Mouse (Mus musculus): ENCODE data around the gene Cytl1.

Cytl1 gene

DNA sequence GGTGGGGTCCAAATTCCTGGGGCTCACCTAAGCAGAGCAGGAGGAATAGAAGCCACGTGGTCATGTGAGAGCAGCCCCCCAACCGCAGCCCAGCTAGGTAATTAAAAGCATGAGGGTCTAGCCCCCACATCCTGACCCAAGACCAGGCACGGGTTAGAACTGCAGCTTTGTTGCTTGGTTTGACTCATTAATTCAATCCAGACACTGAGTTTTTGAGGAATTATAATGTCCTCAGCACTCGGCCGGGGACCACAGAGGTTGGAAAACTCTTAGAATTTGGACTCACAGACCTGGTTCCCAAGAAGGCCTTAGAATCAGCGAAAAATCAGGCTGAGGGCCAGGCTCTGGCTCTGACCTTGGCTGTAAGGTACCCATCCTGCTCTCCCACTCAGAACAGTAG is 35.6 kb downstream of the Cytl1 start:
- DNase-seq (ENCODE audit: low read depth): no peak

DNA sequence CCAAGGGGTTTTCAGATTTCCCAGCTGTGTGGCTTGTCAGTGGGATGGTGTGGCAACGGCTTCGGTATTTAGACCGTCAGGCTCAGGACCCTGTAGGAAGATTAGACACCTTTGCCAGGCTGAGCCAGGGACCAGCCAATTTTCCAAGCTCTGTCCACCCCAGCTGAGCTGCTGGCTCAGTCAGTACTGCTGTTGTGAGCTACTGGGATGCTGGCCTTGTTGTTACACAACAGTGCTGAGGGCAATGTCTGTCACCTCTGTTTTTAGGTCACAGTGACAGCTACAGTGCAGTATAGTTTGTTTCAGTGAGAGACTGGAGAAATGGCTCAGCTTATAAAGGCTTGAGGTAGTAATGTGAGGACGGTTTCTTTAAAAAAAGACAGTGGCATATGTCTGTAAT is 38.7 kb downstream of the Cytl1 start:
- DNase-seq (ENCODE audit: low read depth): no peak

DNA sequence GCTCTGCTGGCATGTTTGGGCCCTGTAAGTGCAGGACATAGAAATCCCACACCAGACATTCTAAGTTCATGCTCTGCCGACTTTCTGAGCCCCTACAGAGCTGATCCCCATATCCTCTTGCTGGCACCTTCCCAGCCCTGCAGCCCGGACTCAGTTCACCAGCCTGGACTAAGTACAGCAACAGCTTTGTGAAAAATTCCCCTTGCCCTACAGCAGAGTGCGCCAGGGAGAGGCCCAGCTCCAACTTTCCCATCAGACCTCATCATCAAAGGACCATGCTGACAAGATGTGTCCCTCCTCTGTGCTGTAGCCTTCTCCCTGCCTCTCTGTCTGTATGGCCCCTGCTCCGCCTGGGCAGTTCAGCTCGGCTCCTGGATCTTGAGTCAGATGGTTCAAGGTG is 40.4 kb downstream of the Cytl1 start:
- no peak for DNase-seq (ENCODE audit: low read depth)

DNA sequence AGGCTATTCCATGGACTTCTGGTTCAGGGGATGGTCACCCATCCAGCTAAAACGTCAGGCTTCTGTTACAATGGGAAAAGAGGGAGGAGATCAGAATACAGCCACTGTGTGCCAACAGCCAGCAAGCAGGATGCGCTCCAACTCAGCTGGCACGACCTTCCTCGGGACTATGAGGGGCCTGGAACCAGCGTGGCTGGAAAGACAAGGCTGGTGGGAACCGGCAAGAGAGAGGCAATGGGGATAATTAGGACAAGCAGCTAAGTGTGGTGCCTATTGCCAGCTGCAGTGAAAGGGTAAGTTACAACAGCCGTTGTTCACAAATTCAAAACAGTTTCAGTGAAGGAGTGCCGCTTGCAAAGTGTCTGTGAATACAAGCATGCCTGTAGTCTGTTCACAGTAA is 48.0 kb downstream of the Cytl1 start:
- DNase-seq (ENCODE audit: low read depth): no peak

GRCm38 (mm10) chr5:37784847-37785391 is 49.6 kb downstream of the Cytl1 start:
- DNase-seq (ENCODE audit: low read depth): no peak

Measured in induced T-regulatory cell, adult 2 months (primary cell).